Comparison of ENCODE assay signal across 10 mouse cellular contexts in the genomic region with DNA sequence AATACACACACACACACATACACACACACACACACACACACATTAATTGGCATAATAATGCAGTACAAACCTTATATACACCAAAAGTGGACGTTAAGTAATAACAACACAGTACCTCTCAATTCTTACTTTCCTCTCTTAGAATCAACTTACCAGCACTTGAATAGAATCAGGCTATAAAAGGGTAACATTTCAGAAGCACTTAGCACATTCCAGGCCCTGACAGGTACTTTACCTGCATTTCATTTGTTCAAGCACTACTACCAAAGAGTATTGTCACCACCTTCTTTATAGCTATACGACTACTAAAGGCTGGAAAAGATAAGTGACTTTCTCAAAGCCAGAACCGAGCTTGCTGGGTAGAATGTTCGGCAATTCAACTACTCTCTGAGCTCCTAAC. TPM values are rescaled to one million over a fixed set of nuclear protein-coding genes. Genes with fewer than 3 reads are reported as not detected.
DNase-seq lines count a peak whose midpoint lies in the region; ATAC-seq and TF ChIP-seq lines count a peak whose summit lies in the region.
"Had no signal": no experiment of that assay in that cellular context is flagged by ENCODE, and none has a peak within 500 bp of the region (broad histone marks: within the 10 kb centered on the region; RNA-seq: fewer than 3 reads in every experiment).

No protein-coding gene starts in this region.

- peak overlapping the region; percentile 99 for H3K4me3 ChIP-seq in gastrocnemius, adult 2 months
- peak overlapping the region; percentile 85 to 95 (median 86) for H3K4me3 ChIP-seq in CH12.LX (replicated peaks in 1 of 3; ENCODE audit: low read depth in 2 of 3, low read length in 2 of 3, poor library complexity in 1 of 3)
- H3K4me3 ChIP-seq in hindbrain, embryonic 12.5 days = peak overlapping the region; percentile 96

- in situ Hi-C loops in CH12.LX (cut with MboI; ENCODE audit: low pct_ligation_motif_present, low pct_unique_long_range_greater_than_20kb, low sequenced_read_pairs) = no loop called here

- H3K79me2 ChIP-seq in CH12.LX (replicated peaks; ENCODE audit: control insufficient read depth, extremely low read depth, insufficient read depth, poor library complexity, severe bottlenecking) = peaks cover 30% of the 10 kb centered on the region

- H3K4me2 ChIP-seq in CH12.LX (ENCODE audit: insufficient read depth, low read depth, poor library complexity, severe bottlenecking) = peak overlapping the region; percentile 96
- peak overlapping the region; percentile 86 for H3K4me2 ChIP-seq in hindbrain, embryonic 12.5 days (replicated peaks)

- peak overlapping the region; percentile 88 for H3K9ac ChIP-seq in CH12.LX (ENCODE audit: insufficient read depth, low read depth)
- H3K9ac ChIP-seq in hindbrain, embryonic 12.5 days = no peak overlapping the region

- no peak for ATAC-seq in hindbrain, embryonic 12.5 days (ENCODE audit: low FRiP score)

- no peak for TF ChIP-seq CTCF in gastrocnemius, adult 2 months (IDR thresholded peaks at IDR 0.05)
- TF ChIP-seq CTCF in CH12.LX (conservative IDR thresholded peaks at IDR 0.05 in 1 of 2, IDR thresholded peaks at IDR 0.05 in 1 of 2; ENCODE audit: low read depth in 2 of 2, low read length in 2 of 2) = no peak

- no peak for TF ChIP-seq POLR2A in CH12.LX (IDR thresholded peaks at IDR 0.05; ENCODE audit: low read depth, low read length)

- WGBS in hindbrain, embryonic 12.5 days = 91% methylated on average over 4 of the region's 4 CpGs

- DNase-seq in gastrocnemius, adult 2 months = no peak
- DNase-seq in gastrocnemius, postnatal 25 days = no peak
- no peak for DNase-seq in CH12.LX (ENCODE audit: extremely low read depth)
- peak; percentile 36 for DNase-seq in lung, postnatal 25 days (ENCODE audit: low spot score)
- DNase-seq in spleen, adult 18-20 months = no peak
- DNase-seq in ovary, adult 18-20 months (ENCODE audit: low spot score) = no peak
- no peak for DNase-seq in layer of hippocampus, adult 9-11 months
- DNase-seq: gastrocnemius, postnatal 14 days; thymus, postnatal 25 days had no signal

- no peak for TF ChIP-seq RAD21 in CH12.LX (IDR thresholded peaks at IDR 0.05; ENCODE audit: low read depth, low read length)

- H3K9me3 ChIP-seq in CH12.LX (replicated peaks; ENCODE audit: low read length) = no peaks in the 10 kb centered on the region
- H3K9me3 ChIP-seq in hindbrain, embryonic 12.5 days (replicated peaks) = no peaks in the 10 kb centered on the region

- peaks cover 7 to 20% of the 10 kb centered on the region in 2 experiments; a peak in 3 of 4 replicates for H3K4me1 ChIP-seq in CH12.LX (ENCODE audit: control insufficient read depth in 1 of 2, insufficient read depth in 2 of 2)
- H3K4me1 ChIP-seq in hindbrain, embryonic 12.5 days = peaks cover 10% of the 10 kb centered on the region

- intact Hi-C loops in gastrocnemius, adult 2 months (cut with DNase I) = no loop called here

- no peaks in the 10 kb centered on the region for H3K27me3 ChIP-seq in CH12.LX (replicated peaks)
- peaks cover 10% of the 10 kb centered on the region; the same call in 1 of the 2 replicates for H3K27me3 ChIP-seq in hindbrain, embryonic 12.5 days

- H3K27ac ChIP-seq in gastrocnemius, adult 2 months = no peak overlapping the region
- no peak overlapping the region for H3K27ac ChIP-seq in CH12.LX (ENCODE audit: insufficient read depth, low read depth)
- H3K27ac ChIP-seq in hindbrain, embryonic 12.5 days = no peak overlapping the region

- dilution Hi-C loops in CH12.LX (cut with MboI; ENCODE audit: extremely low pct_ligation_motif_present, extremely low pct_unique_long_range_greater_than_20kb, low sequenced_read_pairs) = no loop called here

- no peak for TF ChIP-seq EP300 in CH12.LX (IDR thresholded peaks at IDR 0.05; ENCODE audit: low read length)

- peaks cover 3 to 17% of the 10 kb centered on the region in 2 experiments for H3K36me3 ChIP-seq in CH12.LX (replicated peaks in 1 of 2; ENCODE audit: control insufficient read depth in 1 of 2, insufficient read depth in 1 of 2, low read length in 1 of 2)
- no peaks in the 10 kb centered on the region for H3K36me3 ChIP-seq in hindbrain, embryonic 12.5 days

TF ChIP-seq in CH12.LX, 34 proteins besides CTCF, POLR2A, EP300 and RAD21:
- TF ChIP-seq POLR2AphosphoS2 (IDR thresholded peaks at IDR 0.05; ENCODE audit: low read depth, low read length) (no peak), JUND (conservative IDR thresholded peaks at IDR 0.05; ENCODE audit: low read depth, low read length) (no peak), JUN (IDR thresholded peaks at IDR 0.05; ENCODE audit: insufficient read depth, low read depth, low read length) (no peak), KAT2A (IDR thresholded peaks at IDR 0.05; ENCODE audit: insufficient replicate concordance, low read length) (no peak), E2F4 (IDR thresholded peaks at IDR 0.05; ENCODE audit: insufficient replicate concordance, low read depth, low read length) (no peak), CHD2 (IDR thresholded peaks at IDR 0.05; ENCODE audit: low read length) (no peak), SMC3 (IDR thresholded peaks at IDR 0.05; ENCODE audit: low read depth, low read length) (no peak), HCFC1 (IDR thresholded peaks at IDR 0.05; ENCODE audit: low read depth, low read length) (no peak), IRF4 (IDR thresholded peaks at IDR 0.05; ENCODE audit: low read depth, low read length) (no peak), UBTF (IDR thresholded peaks at IDR 0.05; ENCODE audit: low read depth, low read length) (no peak), TBP (conservative IDR thresholded peaks at IDR 0.05; ENCODE audit: low read depth, low read length) (no peak), CHD1 (IDR thresholded peaks at IDR 0.05; ENCODE audit: low read depth, low read length) (no peak), MAZ (IDR thresholded peaks at IDR 0.05; ENCODE audit: low read depth, low read length) (no peak), ZMIZ1 (IDR thresholded peaks at IDR 0.05; ENCODE audit: low read depth, low read length) (no peak), NELFE (IDR thresholded peaks at IDR 0.05; ENCODE audit: low read depth, low read length) (no peak), GABPA (IDR thresholded peaks at IDR 0.05; ENCODE audit: insufficient replicate concordance, low read depth, low read length) (no peak), ZNF384 (IDR thresholded peaks at IDR 0.05; ENCODE audit: low read depth, low read length) (no peak), ZKSCAN1 (IDR thresholded peaks at IDR 0.05; ENCODE audit: borderline replicate concordance, low read depth, low read length) (no peak), TCF12 (IDR thresholded peaks at IDR 0.05; ENCODE audit: low read depth, low read length) (no peak), ETS1 (conservative IDR thresholded peaks at IDR 0.05; ENCODE audit: low read depth, low read length) (no peak)

RNA-seq across cellular contexts. Expression of gene Spopl, which starts 1.3 kb away (rescaled TPM):
- total RNA-seq in gastrocnemius, adult 2 months (2021) = 10 to 100 TPM; 19.0 to 19.8 TPM
- 10 to 100 TPM; 14.0 to 14.4 TPM for total RNA-seq in gastrocnemius, postnatal 25 days (2021)
- total RNA-seq in CH12.LX (2012; rRNA removed) (9.4 and 12.2 TPM in 2 replicates), CH12.LX (2014; rRNA removed) (10.4 and 11.0 TPM in 2 replicates)
- polyA plus RNA-seq in CH12.LX (2012; ENCODE audit: insufficient read length, low read depth) = 5.2 and 5.9 TPM in 2 replicates
- 12.4 and 13.5 TPM in 2 replicates for polyA plus RNA-seq in hindbrain, embryonic 12.5 days (2016; fragmentation: Nextera tagmentation; extraction: Ambion mirVana)
